Mouse (Mus musculus) ES-Bruce4 (cell line): ENCODE results near the gene Klhl11. TPM values are rescaled to one million over a fixed set of nuclear protein-coding genes. Genes with fewer than 3 reads are reported as not detected.

Source experiments
- H3K27ac ChIP-seq: 2 replicates; pipeline ENCODE4 v1.5.1; 2012; ENCODE audit warnings: low read length, inconsistent platforms; ENCODE audit not compliant: insufficient read depth
- H3K27me3 ChIP-seq: 2 replicates; pipeline ENCODE4 v1.6.1; 2012; ENCODE audit warnings: mild to moderate bottlenecking, low read length, inconsistent platforms; ENCODE audit not compliant: control insufficient read depth, poor library complexity, insufficient read depth, severe bottlenecking
- H3K36me3 ChIP-seq: 2 replicates; pipeline ENCODE4 v1.6.1; 2012; ENCODE audit warnings: inconsistent platforms, mild to moderate bottlenecking, low read length, moderate library complexity; ENCODE audit not compliant: control insufficient read depth, poor library complexity, insufficient read depth, severe bottlenecking
- H3K4me1 ChIP-seq: one replicate; pipeline ENCODE4 v1.8.1; 2011; ENCODE audit warnings: low read length; ENCODE audit not compliant: control insufficient read depth, insufficient read depth
- H3K4me3 ChIP-seq: 2 replicates; pipeline ENCODE4 v1.5.1; 2011; ENCODE audit warnings: low read depth, mild to moderate bottlenecking, low read length
- H3K9ac ChIP-seq: 2 replicates; pipeline ENCODE4 v1.6.1; 2012; ENCODE audit warnings: low read depth, mild to moderate bottlenecking, inconsistent platforms; ENCODE audit not compliant: poor library complexity, severe bottlenecking
- H3K9me3 ChIP-seq: replicated peaks from 2 replicates; pipeline ENCODE4 v1.6.1; 2012; ENCODE audit warnings: mild to moderate bottlenecking, low read length, inconsistent platforms; ENCODE audit not compliant: control insufficient read depth, poor library complexity, insufficient read depth, severe bottlenecking
- CTCF ChIP-seq: IDR thresholded peaks from one replicate; pipeline ENCODE4 v1.8.1; 2011; ENCODE audit warnings: low read depth, low read length
- EP300 ChIP-seq: IDR thresholded peaks from 2 replicates; pipeline ENCODE4 v1.6.1; 2011; ENCODE audit warnings: low read depth, low read length; ENCODE audit not compliant: insufficient read depth
- POLR2A ChIP-seq: IDR thresholded peaks from one replicate; pipeline ENCODE4 v1.8.1; 2011; ENCODE audit warnings: low read length; ENCODE audit not compliant: insufficient read depth
- polyA plus RNA-seq: library from polyadenylated mRNA; stranded (reverse); fragments of >200 nt; gene quantifications from 2 replicates; pipeline ENCODE4 v1.2.4, GENCODE M21; 2011; ENCODE audit warnings: low read depth; ENCODE audit not compliant: missing spikeins, insufficient read depth, insufficient read length

Klhl11 gene
- polyA plus RNA-seq, 1 experiment: 18.4 TPM

DNA sequence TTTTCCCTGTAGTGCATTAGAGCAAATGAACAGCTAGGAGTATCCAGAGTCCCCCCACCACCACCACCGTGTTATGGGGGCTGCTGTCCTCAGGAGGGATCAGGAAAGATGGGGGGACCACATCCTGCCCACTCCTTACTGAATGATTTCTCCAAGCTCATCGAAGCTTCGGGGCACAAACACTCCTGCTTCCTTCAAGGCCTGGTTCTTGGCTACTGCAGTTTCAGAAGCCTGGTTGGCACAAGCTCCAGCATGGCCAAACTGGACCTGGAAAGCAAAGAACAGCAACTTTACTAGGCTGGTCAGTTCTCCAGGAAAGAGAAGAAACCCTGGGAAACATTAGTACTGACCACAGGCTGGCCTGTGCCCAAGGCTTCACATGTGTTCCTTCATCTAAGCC is 11.9 kb upstream of the Klhl11 start:
- Histone ChIP-seq H3K4me1 (no peaks in the 10 kb centered on the region), H3K4me3 (no peak overlapping the region), H3K9ac (no peak overlapping the region), H3K36me3 (peaks cover 86% of the 10 kb centered on the region), H3K9me3 (no peaks in the 10 kb centered on the region), H3K27ac (no peak overlapping the region), H3K27me3 (no peaks in the 10 kb centered on the region)
- no peak for TF ChIP-seq EP300
- TF ChIP-seq CTCF: no peak
- TF ChIP-seq POLR2A: no peak

DNA sequence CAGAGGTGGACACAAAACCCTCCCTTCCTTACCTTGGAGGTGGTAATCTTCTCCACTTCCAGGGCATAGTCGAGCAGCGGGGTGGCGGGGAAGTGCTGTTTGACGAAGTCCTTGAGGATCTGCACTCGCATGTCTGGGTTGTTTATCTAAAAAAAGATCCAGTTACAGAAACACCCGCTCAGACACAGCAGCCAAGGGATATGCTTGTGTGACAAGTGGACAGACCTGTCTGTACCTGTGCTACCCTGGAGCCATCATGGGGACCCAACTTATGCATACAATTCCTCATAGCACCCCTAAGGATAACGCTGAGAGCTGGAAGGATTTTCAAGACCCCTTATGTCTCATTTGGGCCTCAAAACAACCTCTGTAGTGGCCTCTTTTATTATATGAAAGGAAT is 6.6 kb upstream of the Klhl11 start:
- peaks cover 75% of the 10 kb centered on the region for H3K36me3 ChIP-seq
- H3K4me3 ChIP-seq: no peak overlapping the region
- H3K9me3 ChIP-seq: no peaks in the 10 kb centered on the region
- H3K27ac ChIP-seq: no peak overlapping the region
- no peaks in the 10 kb centered on the region for H3K27me3 ChIP-seq
- TF ChIP-seq POLR2A (no peak), CTCF (no peak), EP300 (no peak)
- no peaks in the 10 kb centered on the region for H3K4me1 ChIP-seq
- no peak overlapping the region for H3K9ac ChIP-seq

DNA sequence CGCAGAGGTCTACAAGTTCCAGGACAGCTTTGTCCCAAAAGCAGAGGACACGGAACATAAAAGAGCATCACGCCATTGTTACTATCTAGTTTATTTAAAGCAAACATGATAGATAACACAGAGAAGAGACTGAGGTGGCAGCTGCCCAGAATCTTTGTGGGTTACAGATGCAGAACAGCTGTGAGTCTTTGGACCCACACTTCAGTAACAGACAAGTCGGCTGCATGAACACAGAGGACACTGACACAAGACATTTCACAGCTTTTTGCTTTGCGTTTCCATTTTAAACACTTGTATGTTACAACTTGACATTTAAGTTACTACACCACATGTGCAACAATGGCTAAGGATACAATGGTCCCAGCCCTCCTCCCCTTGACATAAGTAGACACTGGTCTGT is 3.7 kb upstream of the Klhl11 start:
- Histone ChIP-seq H3K4me3 (no peak overlapping the region), H3K9me3 (no peaks in the 10 kb centered on the region), H3K27ac (no peak overlapping the region), H3K4me1 (no peaks in the 10 kb centered on the region), H3K36me3 (peaks cover 48% of the 10 kb centered on the region), H3K27me3 (no peaks in the 10 kb centered on the region), H3K9ac (no peak overlapping the region)
- TF ChIP-seq EP300 (no peak), CTCF (no peak), POLR2A (no peak)

DNA sequence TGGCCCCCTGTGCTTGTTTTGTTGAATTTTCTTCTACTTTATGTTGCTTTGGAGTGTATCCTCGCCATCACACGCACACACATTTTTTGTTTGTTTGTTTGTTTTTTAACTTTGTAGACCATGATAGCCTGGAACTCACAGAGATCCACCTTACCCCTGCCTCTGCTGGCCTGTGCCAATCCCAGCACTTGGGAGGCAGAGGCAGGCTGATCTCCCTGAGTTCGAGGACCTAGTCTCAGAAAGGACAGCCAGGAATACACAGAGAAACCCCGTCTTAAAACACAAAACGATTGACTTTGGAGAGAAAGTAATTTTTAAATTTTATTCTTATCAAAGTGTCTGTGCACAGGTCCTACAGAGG is 374 bp upstream of the Klhl11 start:
- H3K9ac ChIP-seq: no peak overlapping the region
- H3K9me3 ChIP-seq: no peaks in the 10 kb centered on the region
- H3K36me3 ChIP-seq: peaks cover 26% of the 10 kb centered on the region
- H3K4me3 ChIP-seq: peak overlapping the region; percentile 28; the same call in 1 of the 2 replicates
- H3K4me1 ChIP-seq: no peaks in the 10 kb centered on the region
- peak overlapping the region; percentile 37; the same call in 1 of the 2 replicates for H3K27ac ChIP-seq
- H3K27me3 ChIP-seq: no peaks in the 10 kb centered on the region
- TF ChIP-seq CTCF: no peak
- TF ChIP-seq POLR2A: no peak
- TF ChIP-seq EP300: no peak

DNA sequence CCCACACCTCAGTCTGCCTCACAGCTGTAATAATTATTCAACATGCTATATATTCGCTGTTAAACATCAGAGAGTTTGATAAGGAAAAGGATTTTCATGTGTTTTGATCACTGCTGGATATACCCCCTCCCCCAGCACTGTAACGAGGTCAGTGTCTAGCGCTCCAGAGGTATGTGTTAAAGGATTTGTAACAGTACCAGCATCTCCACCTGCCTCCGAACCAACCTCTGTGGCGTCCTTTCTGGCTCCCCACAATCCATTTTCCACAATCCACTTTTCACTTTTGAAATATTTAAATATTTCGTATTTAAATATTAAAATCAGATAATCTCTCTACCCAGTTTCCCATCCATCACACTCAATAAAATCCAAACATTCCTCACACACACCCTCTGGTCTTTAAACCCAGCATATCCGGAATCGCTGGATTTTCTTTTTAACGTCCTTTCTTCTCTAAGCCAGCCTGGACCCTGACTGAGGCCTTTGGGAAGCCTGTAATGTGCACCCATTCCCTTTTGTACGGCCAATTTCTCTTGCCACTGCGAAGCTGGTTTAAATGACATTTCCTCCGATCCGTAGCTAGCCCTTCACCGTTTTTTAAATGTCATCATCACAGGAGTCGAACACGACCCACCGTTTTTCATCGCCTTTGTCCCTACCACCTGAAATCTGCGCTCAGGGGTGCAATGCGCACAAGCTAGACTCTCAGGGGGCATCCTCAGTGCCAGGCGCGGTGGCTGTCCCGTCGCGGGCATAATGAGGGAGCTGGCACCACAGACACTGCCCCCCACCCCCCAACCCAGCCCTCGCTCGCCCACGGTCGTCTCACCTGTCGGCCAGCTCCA is 967 bp downstream of the Klhl11 start:
- no peak for TF ChIP-seq EP300
- no peak for TF ChIP-seq POLR2A
- TF ChIP-seq CTCF: no peak
- Histone ChIP-seq H3K27ac (no peak overlapping the region), H3K9me3 (no peaks in the 10 kb centered on the region), H3K9ac (peak overlapping the region; percentile 85), H3K4me3 (peak overlapping the region; percentile 92), H3K36me3 (peaks cover 24% of the 10 kb centered on the region), H3K27me3 (no peaks in the 10 kb centered on the region), H3K4me1 (no peaks in the 10 kb centered on the region)

DNA sequence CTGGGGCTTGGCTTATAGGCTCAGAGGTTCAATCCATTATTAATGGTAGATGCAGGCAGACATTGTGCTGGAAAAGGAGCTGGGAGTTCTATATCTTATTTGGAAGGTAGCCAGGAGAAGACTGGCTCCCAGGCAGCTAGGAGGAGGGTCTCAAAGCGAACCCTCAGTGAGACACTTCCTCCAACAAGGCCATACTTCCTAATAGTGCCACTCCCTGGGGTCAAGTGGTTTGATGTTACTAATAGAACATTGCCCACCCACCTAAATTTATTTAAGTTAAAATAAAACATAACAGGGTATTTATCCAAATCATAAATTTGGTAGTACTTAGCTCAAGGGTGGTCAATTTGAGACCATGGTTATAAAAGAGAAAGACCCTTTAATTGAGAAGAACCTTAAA is 6.7 kb downstream of the Klhl11 start:
- Histone ChIP-seq H3K36me3 (peaks cover 49% of the 10 kb centered on the region), H3K9ac (no peak overlapping the region), H3K27ac (no peak overlapping the region), H3K4me3 (no peak overlapping the region), H3K27me3 (no peaks in the 10 kb centered on the region), H3K9me3 (no peaks in the 10 kb centered on the region), H3K4me1 (no peaks in the 10 kb centered on the region)
- TF ChIP-seq CTCF (no peak), POLR2A (no peak), EP300 (no peak)
